Mouse (Mus musculus): ENCODE results near the gene Rfx8. TPM values are rescaled to one million over a fixed set of nuclear protein-coding genes. Genes with fewer than 3 reads are reported as not detected.

Gene Rfx8
- polyA plus RNA-seq, 1 experiment: not detected

DNA sequence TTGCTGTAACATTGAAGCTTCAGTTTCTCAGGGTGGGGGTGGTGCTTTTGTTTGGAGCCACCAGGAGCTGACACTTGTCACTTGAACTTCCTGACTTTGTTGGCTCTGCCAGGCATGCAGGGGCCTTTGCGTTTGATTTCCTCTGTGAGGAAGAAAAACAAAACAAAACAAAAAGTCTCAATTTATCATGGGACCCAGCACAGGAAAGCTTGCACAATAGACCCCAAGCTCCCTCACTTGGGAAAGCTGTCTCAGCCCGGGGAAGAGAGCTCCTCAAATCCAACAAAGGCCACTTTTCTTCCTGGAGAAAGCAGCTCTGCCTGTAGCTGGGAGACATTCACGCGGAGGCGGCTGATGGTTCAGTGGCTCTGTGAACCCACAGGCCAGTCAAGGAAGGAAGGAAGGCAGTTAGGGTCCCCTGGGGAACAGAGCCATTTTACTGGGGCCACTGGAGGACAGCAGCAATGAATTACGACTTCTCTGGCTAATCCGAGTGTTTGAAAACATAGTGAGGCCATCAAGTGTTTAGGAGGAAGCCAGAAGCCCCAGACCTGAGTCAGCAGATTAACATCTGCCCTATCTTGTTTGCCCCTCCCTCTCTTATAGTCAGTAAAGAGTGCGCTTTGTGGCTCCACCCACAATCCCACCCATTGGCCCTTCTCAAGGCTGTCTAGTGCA, 15.3 kb upstream of the Rfx8 start:
- DNase-seq (ENCODE audit: low read depth, low spot score): no peak
- WGBS: 30% methylated on average over 8 of the region's 8 CpGs

DNA sequence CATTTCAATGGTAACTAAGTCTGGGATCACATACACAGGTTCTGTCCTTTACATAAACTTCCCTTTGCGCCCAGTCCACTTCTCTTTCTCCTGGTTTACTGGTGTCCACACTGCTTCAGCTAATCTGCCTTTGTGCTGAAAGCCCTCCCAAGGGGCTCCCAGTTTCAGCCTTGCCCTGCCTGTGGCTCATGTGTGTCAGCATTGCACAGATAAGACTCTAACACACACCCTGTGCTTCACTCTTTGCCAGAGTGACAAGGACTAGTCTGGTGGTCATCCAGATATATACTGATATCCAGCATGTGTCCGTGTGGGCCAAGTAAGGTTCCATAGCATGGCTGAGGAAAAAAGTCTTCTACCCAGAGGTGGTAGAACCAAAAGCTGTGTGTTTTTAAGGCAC, 14.7 kb upstream of the Rfx8 start:
- WGBS: 65% methylated on average over 2 of the region's 2 CpGs
- no peak for DNase-seq (ENCODE audit: low read depth, low spot score)

DNA sequence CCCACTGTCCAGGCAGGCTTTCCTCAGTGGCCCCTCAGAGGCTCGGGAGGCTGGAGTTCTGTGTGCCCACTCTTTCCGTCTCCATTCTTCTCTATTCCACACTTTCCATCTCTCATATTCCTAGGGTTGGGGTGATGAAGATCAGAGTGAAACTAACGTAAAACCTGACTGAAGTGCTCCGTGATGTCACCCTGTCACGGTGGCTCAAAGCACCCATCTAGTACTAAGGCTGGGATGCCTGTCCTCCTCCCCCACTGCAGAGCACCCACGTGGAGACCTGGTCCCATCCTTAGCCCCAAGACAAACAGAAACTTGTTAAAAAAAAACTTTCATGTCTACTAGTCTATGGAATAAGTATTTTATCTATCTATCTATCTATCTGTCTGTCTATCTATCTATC, 14.1 kb upstream of the Rfx8 start:
- no peak for DNase-seq (ENCODE audit: low read depth, low spot score)
- 78% methylated on average over 6 of the region's 6 CpGs for whole genome bisulfite sequencing

DNA sequence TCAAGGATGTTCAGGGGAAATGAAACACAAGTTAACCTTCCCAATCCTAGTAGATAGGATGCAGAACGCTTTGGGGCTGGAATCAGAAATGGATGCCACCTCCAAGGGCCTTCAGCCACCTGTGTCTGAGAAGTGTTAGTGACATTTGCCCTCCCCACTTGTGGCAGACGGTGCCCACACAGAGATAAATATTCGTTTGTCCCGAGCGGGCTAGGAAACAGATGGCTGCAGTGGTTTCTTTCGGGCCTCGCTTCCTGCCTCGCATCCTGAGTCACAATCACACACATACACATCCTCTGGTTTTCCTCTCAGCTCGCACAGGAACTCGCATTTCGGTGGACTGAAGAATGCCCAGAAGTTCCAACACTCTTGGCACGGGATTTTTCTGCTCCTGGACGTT, 13.5 kb upstream of the Rfx8 start:
- WGBS: 82% methylated on average over 13 of the region's 13 CpGs
- no peak for DNase-seq (ENCODE audit: low read depth, low spot score)

DNA sequence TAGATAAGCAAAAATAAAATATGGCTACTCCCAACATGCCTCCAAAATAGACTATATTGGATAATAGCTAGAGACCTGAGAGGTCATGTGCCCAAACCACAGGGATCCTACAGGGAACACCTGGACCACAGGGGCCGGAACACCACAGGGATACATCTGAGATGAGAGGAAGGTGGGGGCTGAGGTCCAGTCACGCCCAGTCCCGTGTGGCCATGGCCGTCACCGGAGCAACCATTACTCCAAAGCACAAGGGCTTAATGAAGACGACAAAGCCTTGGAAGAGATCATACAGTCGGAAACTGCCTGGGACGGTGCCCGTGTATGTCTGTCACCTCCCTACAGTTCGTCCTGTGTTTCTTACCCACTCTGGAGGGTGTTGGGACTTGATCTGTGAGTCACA, 13.1 kb upstream of the Rfx8 start:
- 85% methylated on average over 10 of the region's 10 CpGs for WGBS
- no peak for DNase-seq (ENCODE audit: low read depth, low spot score)

DNA sequence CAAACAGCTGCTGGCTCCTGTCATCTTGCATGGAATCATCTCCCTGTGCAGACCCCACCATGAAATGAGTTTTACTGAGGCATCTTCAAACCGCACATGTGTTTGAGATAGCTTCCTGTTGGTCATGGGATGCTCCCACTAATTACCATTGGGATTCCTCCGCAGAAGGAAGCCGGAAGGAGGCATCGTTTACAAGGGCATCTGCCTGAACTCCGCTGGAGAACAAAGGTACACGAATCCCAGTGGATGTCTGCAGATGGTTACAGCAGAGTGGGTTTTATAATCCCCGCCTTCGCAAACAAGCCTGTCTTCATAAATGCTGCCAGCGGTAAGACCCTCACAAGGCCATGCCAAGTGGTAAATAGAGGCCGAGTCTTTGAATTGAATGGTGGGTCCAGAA, 11.3 kb upstream of the Rfx8 start:
- 62% methylated on average over 10 of the region's 10 CpGs for WGBS
- DNase-seq (ENCODE audit: low read depth, low spot score): no peak

DNA sequence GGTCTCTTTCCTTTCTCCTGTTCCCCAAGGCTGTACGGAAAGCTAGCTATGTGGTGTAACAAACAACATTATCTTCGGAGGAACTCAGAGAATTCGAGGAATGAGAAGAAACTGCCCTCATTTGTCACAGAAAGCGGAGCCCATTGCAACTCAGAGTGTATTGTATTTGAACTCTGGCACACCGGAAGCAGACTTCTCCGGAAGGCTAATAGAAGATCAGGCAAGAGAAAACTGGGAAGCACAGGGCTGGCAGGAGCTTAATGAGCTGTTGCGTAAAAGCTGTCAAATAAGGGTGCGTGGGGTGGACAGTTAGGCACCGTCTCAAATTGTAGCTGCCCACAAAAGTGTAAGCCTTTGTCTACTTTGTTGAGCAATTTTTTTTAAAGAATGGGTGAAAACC, 10.7 kb upstream of the Rfx8 start:
- WGBS: 34% methylated on average over 9 of the region's 9 CpGs
- no peak for DNase-seq (ENCODE audit: low read depth, low spot score)

DNA sequence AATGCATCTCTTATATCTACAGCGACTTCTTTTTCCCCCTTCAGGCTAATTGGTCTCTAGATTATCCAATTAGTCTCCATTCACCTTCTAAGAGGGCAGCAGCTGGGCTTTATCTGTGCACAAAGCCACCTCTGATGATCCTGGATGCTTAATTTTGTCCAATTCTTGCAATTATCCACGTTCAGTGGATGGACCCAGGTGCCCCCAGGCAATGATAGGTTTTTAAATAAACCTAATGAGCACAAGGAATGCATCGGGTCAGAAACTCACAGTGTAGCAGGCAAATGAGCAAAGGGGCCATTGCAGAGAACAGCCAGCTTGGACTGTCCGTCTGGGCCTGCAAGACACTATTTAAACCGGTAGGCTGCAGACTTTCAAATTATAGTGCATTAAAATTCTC, 10.1 kb upstream of the Rfx8 start:
- DNase-seq (ENCODE audit: low read depth, low spot score): no peak
- 73% methylated on average over 5 of the region's 5 CpGs for WGBS

DNA sequence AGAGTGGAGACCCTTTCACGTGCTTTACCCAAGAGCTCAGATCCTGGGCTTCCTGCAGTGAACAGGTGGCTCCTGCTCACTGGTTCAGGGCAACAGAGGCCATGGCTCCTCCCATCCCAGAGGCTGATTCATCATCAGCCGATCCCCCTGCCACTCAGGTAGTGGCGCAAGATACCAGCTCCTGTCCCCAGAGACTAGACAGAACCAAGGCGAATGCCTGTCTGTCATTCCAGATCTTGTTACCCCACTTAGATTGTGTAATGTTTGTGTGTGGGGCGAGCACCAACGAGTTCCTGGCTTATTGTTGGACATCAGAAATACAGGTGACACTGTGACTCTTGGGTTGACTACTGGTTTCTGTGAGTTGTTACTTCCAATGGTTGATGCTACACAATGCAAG, 9.1 kb upstream of the Rfx8 start:
- DNase-seq (ENCODE audit: low read depth, low spot score): no peak

DNA sequence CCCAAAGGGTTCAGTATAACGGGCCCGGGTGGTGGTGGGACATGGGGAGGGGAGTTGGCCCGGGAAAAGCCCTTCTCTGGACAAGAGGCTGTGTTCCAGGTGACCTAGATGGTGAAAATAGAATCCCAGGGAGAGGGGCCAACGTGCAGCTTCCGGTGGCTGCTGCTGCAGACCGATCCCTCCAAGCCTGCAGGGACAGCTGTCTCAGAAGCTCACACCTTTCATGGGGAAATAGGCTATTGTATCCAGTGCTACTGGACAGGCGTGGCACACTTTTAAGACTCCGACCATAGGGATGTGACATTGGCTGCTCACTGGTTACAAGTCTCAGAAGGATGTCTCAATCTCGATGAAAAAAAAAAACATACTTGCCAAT, 542 bp upstream of the Rfx8 start:
- 19% methylated on average over 9 of the region's 9 CpGs for WGBS
- DNase-seq (ENCODE audit: low read depth, low spot score): no peak

More for the DNA sequence above, 9.1 kb upstream of the Rfx8 start:
- 80% methylated on average over 6 of the region's 6 CpGs for WGBS

DNA sequence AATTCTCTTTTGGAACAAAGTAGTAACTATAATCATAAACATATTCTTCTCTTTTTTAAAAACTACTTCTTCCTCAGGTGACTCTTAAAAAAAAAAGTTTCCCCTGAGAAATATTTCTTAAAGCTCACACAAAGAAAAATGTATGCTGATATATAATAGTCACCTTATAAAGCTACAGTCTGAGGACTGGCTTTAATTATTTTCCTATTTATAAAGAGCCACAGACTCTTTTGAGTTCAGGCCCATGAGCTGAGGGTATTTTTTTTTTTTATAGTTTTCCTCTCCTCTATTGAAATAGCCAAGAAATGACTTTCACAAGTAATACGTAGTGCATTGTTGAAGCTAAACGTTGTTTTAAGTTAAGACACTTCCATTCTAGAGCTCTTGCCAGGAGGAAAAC, 611 bp downstream of the Rfx8 start:
- 57% methylated on average over 2 of the region's 2 CpGs for WGBS

DNA sequence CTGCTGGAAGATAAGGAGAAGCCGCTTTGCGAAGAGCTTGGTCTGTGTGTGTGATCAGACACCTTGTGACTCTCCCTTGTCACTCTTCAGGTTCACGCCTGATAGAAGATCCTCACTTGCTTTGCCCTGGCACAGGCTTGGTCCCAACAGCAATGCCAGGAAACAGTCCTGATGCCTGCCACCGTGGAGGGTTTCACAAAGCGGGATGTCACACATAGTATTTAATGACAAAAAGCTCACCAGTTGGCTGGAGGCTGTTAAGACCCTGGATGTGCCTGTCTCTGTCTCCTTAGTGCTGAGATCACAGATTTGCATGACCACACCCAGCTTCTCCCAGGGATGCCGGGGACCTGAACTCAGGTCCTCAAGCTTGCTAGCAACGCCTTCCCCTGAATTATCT, 5.2 kb downstream of the Rfx8 start:
- 94% methylated on average over 7 of the region's 7 CpGs for WGBS
- DNase-seq (ENCODE audit: low read depth, low spot score): no peak

More for the DNA sequence above, 611 bp downstream of the Rfx8 start:
- DNase-seq (ENCODE audit: low read depth, low spot score): no peak

DNA sequence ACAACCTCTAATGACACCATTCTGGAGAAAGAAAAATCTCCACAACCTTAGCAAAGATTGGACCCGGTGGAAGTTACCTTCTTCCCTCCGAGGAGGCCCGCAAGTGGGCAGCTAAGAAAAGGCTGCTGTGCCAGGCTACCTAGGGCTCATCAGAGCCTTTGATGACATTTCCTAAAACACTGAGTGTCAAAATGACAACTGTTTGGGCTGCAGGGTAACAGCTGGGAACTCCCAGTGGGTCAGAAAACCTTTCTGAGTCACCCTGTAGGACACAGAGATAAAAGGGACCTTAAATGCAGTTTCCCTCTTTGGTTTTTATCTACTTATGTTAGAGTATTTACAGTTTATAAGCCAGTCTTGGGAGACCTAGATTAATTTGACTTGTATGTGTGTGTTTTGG, 6.1 kb downstream of the Rfx8 start:
- no peak for DNase-seq (ENCODE audit: low read depth, low spot score)
- WGBS: 77% methylated on average over 3 of the region's 3 CpGs

DNA sequence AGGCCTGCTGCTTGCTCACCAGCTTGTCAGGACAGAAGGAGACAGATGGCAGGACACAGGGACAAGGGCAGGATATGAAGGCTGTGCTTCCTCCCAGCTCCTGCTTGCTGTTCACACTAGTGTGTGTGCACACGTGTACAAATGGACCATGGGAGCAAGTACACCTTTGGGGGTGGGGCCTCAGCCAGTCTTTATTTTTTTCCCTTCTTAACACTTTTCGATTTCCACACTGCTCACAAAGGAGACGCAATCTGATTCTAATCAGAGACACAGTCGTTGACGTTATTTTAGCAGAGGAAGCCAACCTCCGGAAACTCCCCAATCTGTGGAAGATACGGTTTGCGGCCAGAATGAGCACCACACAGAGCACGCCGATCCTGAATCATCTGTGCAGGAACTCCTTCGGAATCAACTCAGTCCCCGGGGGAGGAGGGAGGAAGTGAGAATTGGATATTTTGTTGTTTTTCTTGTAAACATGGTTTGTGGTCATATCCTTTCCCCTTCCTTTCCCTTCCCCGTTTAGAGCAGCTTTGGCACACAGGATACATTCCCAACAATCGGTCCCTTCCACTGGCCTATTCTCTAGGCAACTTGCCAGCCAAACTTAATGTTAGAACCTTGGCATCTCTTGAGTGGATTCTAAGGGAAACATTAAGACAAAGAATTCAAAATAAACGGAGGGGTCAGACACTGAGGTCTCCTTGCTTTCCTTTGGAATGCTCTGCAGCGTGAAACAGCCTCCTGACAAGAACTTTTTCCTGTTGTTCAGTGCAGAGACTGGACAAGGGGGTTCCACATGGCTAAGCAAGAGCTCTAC, 6.7 kb downstream of the Rfx8 start:
- 54% methylated on average over 16 of the region's 16 CpGs for WGBS
- no peak for DNase-seq (ENCODE audit: low read depth, low spot score)

DNA sequence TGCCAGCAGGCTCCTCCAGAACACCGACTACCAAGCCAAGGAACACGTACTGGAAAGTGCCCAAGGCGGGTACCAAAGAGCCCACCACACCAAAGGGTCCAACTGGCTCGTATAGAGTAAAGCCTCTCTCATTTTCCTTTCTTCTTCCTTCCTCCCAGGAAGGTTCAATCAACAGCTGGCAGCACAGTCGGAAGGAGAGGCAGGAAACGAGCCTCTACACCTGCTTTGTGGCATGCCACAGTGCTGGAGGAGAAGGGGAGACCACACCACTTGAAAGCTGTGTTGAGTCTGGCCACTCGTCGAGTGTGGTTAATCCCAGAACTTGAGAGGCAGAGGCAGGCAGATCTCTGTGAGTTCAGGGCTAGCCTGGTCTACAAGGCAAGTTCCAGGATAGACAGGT, 7.5 kb downstream of the Rfx8 start:
- WGBS: 78% methylated on average over 8 of the region's 8 CpGs
- DNase-seq (ENCODE audit: low read depth, low spot score): no peak

DNA sequence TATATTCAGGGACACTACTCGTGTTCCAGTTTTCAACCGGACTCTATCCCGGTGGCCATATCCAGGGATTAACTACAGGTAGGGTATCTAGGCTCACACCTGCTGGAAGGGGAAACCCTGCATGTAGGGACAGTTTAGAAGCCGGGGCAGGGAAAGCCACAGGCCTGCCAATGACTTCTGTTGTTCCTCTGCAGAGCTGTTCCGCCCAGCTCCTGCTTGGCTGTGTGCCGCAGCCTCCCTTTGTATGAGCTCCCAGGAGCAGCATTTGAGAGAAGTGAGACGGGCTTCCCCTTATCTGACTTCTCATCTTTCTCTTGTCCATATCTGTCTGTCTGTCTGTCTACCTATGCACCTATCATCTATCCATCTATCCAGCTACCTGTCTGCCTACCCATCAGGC, 8.5 kb downstream of the Rfx8 start:
- 89% methylated on average over 7 of the region's 7 CpGs for WGBS
- no peak for DNase-seq (ENCODE audit: low read depth, low spot score)

DNA sequence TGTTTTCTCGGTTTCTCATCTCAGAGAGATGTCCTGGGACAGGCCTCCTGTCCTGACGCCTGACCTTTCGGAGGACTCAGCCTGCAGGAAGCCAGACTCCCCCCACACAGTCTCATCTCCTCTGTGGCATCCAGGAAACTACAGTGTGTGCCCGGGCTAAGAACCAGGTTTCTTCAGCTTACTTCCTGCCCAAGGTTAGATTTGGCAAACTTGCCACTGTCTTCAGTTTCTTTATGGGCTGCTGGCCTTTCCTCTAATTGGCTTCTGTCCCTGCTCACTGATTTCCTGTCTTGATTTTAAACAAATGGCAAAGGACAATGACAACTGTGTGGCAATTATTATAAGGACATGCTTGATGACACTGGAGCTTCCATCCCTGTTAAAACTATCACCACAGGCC, 10.2 kb downstream of the Rfx8 start:
- DNase-seq (ENCODE audit: low read depth, low spot score): no peak
- WGBS: 67% methylated on average over 4 of the region's 4 CpGs

DNA sequence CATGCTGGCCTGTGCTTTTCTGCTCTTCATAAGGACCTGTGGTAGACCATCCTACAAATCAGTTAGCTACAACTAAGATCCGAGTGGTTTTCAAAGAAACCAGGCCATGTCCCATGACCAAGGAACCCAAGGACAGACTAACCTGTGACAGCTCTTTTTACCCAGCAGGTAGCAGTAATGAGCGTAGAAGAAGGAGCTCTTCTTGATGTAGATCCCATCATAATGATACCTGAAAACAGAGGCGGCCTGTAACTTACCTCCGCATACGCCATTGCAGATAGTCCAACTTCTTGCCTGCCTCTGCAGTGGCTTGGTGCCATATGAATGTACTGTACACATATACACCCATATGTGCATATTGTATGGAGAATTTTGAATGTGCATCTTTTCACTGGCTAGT, 10.8 kb downstream of the Rfx8 start:
- DNase-seq (ENCODE audit: low read depth, low spot score): no peak
- WGBS: 94% methylated on average over 5 of the region's 5 CpGs

DNA sequence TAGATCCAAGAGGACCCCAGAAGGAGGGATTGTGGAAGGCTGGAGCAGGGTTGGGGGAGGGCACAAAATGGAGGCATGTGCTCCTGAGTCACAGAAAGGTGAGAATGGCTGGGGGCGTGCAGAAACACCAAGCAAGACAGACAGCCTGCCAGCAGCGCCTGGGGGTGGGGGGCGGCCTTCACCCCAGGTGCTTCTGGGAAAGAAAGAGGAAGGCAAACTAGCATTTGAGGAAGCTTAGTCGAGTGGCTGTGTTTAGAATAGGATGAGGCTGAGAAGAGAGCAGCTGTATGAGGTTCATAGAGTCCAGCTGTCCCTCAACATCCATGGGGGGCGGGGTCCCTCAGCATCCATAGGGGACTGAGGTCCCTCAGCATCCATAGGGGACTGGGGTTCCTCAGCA, 12.0 kb downstream of the Rfx8 start:
- no peak for DNase-seq (ENCODE audit: low read depth, low spot score)
- 82% methylated on average over 5 of the region's 5 CpGs for WGBS

DNA sequence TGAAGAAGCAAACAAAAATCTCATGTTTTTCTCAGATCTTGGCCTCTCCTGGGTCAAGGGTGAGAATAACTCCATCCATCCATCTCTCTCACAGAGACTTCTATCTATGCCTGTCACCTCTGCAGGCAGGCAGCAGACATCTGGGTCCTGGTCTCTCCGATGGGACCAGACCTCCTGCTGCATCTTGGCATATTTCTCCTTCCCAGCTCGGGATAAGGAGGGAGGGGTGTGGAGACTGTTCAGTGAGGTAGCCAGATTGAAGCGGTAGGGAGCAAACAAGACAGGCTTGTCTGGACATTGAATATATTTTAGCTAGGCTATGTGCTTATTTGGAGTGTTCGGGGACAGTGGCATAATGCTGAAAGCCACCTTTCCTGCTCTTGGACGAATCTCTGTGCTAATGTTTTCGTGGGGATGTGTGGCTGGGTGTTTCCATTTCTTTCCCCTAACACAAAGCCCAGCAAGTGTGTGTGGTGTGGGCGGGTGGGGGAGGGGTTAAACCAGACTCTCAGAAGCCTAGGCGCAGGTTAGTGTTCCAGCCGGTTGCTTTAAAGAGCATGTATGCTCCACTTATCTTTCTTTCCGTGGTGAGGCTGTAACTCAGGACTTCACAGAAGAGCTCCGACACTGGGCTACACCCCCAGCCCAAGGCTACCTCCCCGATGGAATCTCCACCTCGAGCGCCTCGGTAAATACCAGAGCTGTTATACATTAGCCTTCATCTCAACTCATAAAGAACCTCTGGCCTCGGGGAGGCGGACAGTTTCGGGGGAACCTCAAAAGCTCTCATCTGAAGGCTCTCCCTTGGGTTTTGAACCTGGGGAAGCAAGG, 18.4 kb downstream of the Rfx8 start:
- DNase-seq (ENCODE audit: low read depth, low spot score): no peak
- WGBS: 27% methylated on average over 18 of the region's 18 CpGs

DNA sequence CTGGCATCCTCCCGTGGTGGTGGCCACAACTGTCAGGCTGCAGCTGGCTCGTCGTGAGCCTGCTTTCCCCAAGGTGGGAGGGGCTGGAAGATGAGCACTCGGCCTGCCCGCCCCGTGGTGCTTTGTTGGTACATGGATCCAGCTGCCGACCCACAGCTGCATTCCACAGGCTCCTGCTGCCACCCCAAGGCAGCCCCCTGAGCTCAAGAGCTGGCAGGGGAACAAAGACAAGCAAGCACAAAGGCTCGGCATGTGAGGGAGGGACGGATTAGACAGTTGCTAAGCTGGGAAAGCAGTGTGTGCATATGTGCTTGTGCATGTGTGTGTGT, 19.6 kb downstream of the Rfx8 start:
- WGBS: 58% methylated on average over 9 of the region's 9 CpGs
- no peak for DNase-seq (ENCODE audit: low read depth, low spot score)

Data from large intestine, adult 2 months (tissue).